Mouse (Mus musculus): ENCODE data around the gene Stx7. TPM values are rescaled to one million over a fixed set of nuclear protein-coding genes. Genes with fewer than 3 reads are reported as not detected.
"Not testable (repeated sequence)": the region's sequence is repeated elsewhere in the genome, so short reads cannot be mapped to it uniquely, and the experiment has no call there.

Gene Stx7
- 109 and 228 TPM in 2 replicates for polyA plus RNA-seq (2012; ENCODE audit: insufficient read depth, low replicate concordance)

GRCm38 (mm10) chr10:24149135-24149781, at the start of gene Stx7:
Gene Stx7 (plus strand): TSS chr10:24149302.
- Histone ChIP-seq H3K4me1 (peaks cover 45% of the 10 kb centered on the region), H3K27me3 (replicated peaks) (no peaks in the 10 kb centered on the region), H3K4me3 (replicated peaks) (peak within 1 kb of the TSS; percentile 93), H3K9me3 (no peaks in the 10 kb centered on the region), H3K36me3 (replicated peaks; ENCODE audit: low read length) (peaks cover 35% of the 10 kb centered on the region)
- TF ChIP-seq FLI1 (IDR thresholded peaks at IDR 0.05; ENCODE audit: low read length) (no peak), GATA1 (IDR thresholded peaks at IDR 0.05; ENCODE audit: borderline replicate concordance, low read length) (no peak)

- H3K27me3 ChIP-seq (replicated peaks); H3K36me3 ChIP-seq (replicated peaks; ENCODE audit: low read length); H3K4me1 ChIP-seq; H3K9me3 ChIP-seq; H3K4me3 ChIP-seq (replicated peaks): not testable (repeated sequence)
Observed at GRCm38 (mm10) chr10:24101812-24102211, 47.3 kb upstream of the Stx7 start, which contains the start of gene Taar8c. Gene Taar8c (minus strand): TSS chr10:24101912.

DNA sequence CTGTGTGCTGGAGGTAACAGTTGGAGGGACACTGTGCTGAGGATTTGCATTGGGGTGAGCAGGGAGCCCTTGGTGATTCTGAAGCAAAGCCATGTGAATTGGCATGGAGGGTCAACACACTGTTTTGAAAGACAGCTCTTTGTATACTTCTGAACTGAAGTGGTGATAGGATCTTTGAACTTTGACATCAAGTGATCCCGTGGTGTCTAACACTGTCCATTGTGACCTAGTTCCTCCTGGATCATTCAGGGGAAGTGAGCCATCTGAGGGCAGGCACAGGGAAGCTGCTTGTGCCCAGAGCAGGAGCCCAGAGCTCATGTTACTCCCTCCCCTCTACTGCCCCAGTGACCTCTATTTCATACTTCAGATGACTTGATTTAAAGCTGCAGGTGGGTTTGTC, 45.8 kb upstream of the Stx7 start:
- H3K4me3 ChIP-seq (replicated peaks); H3K9me3 ChIP-seq; H3K36me3 ChIP-seq (replicated peaks; ENCODE audit: low read length); H3K27me3 ChIP-seq (replicated peaks): not testable (repeated sequence)
- peaks cover 16% of the 10 kb centered on the region for H3K4me1 ChIP-seq

GRCm38 (mm10) chr10:24107747-24108146, 41.4 kb upstream of the Stx7 start:
- no peak overlapping the region for H3K4me3 ChIP-seq (replicated peaks)
- no peaks in the 10 kb centered on the region for H3K36me3 ChIP-seq (replicated peaks; ENCODE audit: low read length)
- H3K27me3 ChIP-seq (replicated peaks), result no peaks in the 10 kb centered on the region

GRCm38 (mm10) chr10:24108236-24108635, 40.9 kb upstream of the Stx7 start:
- TF ChIP-seq FLI1 (IDR thresholded peaks at IDR 0.05; ENCODE audit: low read length), result no peak
- TF ChIP-seq GATA1 (IDR thresholded peaks at IDR 0.05; ENCODE audit: borderline replicate concordance, low read length), result no peak
- H3K27me3 ChIP-seq (replicated peaks), result no peaks in the 10 kb centered on the region
- H3K4me1 ChIP-seq, result peaks cover 38% of the 10 kb centered on the region
- H3K36me3 ChIP-seq (replicated peaks; ENCODE audit: low read length), result no peaks in the 10 kb centered on the region
- no peak overlapping the region for H3K4me3 ChIP-seq (replicated peaks)
- no peaks in the 10 kb centered on the region for H3K9me3 ChIP-seq

More at GRCm38 (mm10) chr10:24107747-24108146, 41.4 kb upstream of the Stx7 start:
- Histone ChIP-seq H3K9me3 (no peaks in the 10 kb centered on the region), H3K4me1 (peaks cover 35% of the 10 kb centered on the region)
- TF ChIP-seq GATA1 (IDR thresholded peaks at IDR 0.05; ENCODE audit: borderline replicate concordance, low read length), result no peak
- TF ChIP-seq FLI1 (IDR thresholded peaks at IDR 0.05; ENCODE audit: low read length), result no peak

GRCm38 (mm10) chr10:24109434-24109833, 39.7 kb upstream of the Stx7 start, which contains the start of gene Taar9:
Gene Taar9 (minus strand): TSS chr10:24109534.
- H3K4me1 ChIP-seq, result peaks cover 43% of the 10 kb centered on the region
- H3K9me3 ChIP-seq; H3K27me3 ChIP-seq (replicated peaks); H3K36me3 ChIP-seq (replicated peaks; ENCODE audit: low read length); H3K4me3 ChIP-seq (replicated peaks): not testable (repeated sequence)

DNA sequence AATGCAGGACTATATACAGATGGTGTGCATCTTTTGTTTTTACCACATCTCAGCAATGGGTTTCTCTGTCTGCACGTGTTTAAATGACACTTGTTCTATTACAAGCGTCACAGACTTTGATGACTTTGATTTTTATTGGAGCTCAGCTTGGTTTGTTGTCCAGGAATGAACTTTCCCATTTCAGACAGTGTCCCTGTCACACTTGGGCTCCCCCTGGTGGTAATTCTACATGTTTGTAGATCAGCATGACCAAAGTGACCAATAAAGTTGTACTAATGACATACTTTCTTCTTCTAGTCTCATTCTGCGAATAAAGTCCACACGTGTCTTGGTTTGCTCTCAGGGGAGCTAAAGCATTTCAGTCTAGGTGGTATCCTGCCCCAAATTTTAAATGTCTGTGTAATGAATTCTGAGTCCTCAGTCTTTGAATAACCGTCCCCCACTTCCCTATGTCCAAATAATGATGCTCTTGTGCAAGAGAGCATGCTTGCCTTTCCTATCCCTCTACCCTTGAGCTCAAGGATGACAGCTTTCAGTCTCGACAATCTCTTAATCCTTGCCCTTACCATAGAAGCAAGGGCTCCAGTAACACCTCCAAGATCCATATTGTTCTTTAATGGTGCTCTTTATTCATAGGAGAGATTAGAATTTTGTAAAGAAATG, 37.9 kb upstream of the Stx7 start:
- Histone ChIP-seq H3K36me3 (replicated peaks; ENCODE audit: low read length) (peaks cover 12% of the 10 kb centered on the region), H3K27me3 (replicated peaks) (no peaks in the 10 kb centered on the region), H3K9me3 (peaks cover 17% of the 10 kb centered on the region), H3K4me1 (peaks cover 49% of the 10 kb centered on the region), H3K4me3 (replicated peaks) (no peak overlapping the region)
- TF ChIP-seq GATA1 (IDR thresholded peaks at IDR 0.05; ENCODE audit: borderline replicate concordance, low read length), result no peak
- TF ChIP-seq FLI1 (IDR thresholded peaks at IDR 0.05; ENCODE audit: low read length), result no peak

DNA sequence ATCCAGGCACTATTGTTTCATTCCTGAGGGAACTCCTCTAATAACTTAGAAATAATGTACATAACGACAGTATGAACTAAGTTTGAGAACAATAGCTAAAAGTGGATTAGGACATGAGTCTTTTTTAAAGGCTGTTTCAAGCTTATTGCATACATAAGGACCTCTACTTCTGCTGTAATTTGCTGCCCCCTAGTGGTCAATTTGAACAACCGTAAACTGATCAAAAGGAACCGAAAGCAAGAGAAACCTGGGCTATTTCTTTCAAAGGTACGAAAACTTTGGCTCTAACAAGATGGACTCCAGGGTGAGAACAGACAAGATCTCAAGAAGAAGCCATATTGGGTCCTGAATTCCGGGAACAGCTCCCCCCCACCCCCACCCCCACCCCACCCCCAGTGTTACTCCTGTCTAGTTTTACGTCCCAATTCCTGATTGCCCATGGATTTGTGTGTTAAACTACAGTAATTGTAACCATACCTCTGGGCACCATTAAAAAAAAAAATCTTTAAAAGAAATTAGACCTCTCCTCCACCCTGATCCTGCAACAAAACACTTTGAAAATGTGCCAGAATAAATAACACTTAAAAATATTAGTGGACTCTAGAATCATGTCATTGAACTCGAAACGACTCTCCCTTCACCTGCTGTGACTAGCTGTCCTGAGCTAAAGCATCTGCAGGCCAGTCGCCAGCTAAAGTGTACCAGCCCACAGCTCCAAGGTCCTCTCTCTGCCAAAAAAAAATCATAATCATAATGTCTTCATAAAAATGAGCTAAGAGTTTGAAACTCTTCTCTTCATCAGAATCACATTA, 17.4 kb upstream of the Stx7 start:
- Histone ChIP-seq H3K4me3 (replicated peaks) (peak overlapping the region; percentile 84), H3K4me1 (peaks cover 36% of the 10 kb centered on the region), H3K36me3 (replicated peaks; ENCODE audit: low read length) (no peaks in the 10 kb centered on the region), H3K9me3 (no peaks in the 10 kb centered on the region), H3K27me3 (replicated peaks) (no peaks in the 10 kb centered on the region)
- no peak for TF ChIP-seq GATA1 (IDR thresholded peaks at IDR 0.05; ENCODE audit: borderline replicate concordance, low read length)
- TF ChIP-seq FLI1 (IDR thresholded peaks at IDR 0.05; ENCODE audit: low read length), result no peak

- TF ChIP-seq GATA1 (IDR thresholded peaks at IDR 0.05; ENCODE audit: borderline replicate concordance, low read length), result no peak
- no peak for TF ChIP-seq FLI1 (IDR thresholded peaks at IDR 0.05; ENCODE audit: low read length)
- Histone ChIP-seq H3K9me3 (no peaks in the 10 kb centered on the region), H3K4me3 (replicated peaks) (peak overlapping the region; percentile 29), H3K4me1 (peaks cover 36% of the 10 kb centered on the region), H3K27me3 (replicated peaks) (no peaks in the 10 kb centered on the region), H3K36me3 (replicated peaks; ENCODE audit: low read length) (no peaks in the 10 kb centered on the region)
Observed at GRCm38 (mm10) chr10:24132273-24132672, 16.8 kb upstream of the Stx7 start.

- Histone ChIP-seq H3K36me3 (replicated peaks; ENCODE audit: low read length) (no peaks in the 10 kb centered on the region), H3K27me3 (replicated peaks) (no peaks in the 10 kb centered on the region)
- TF ChIP-seq FLI1 (IDR thresholded peaks at IDR 0.05; ENCODE audit: low read length), result no peak
- no peak for TF ChIP-seq GATA1 (IDR thresholded peaks at IDR 0.05; ENCODE audit: borderline replicate concordance, low read length)
Observed at GRCm38 (mm10) chr10:24133132-24133531, 16.0 kb upstream of the Stx7 start.

More at GRCm38 (mm10) chr10:24133132-24133531, 16.0 kb upstream of the Stx7 start:
- Histone ChIP-seq H3K4me1 (peaks cover 36% of the 10 kb centered on the region), H3K9me3 (no peaks in the 10 kb centered on the region), H3K4me3 (replicated peaks) (peak overlapping the region; percentile 74)
